Mouse (Mus musculus) G1E (cell line): Measurements from ENCODE around the gene Nudc. TPM values are rescaled to one million over a fixed set of nuclear protein-coding genes. Genes with fewer than 3 reads are reported as not detected.
"Not testable (repeated sequence)": the region's sequence is repeated elsewhere in the genome, so short reads cannot be mapped to it uniquely, and the experiment has no call there.

ENCODE experiments used
- ATAC-seq: 2 replicates; pipeline ENCODE4 v1.8.0; 2016; ENCODE audit warnings: mild to moderate bottlenecking; ENCODE audit not compliant: insufficient number of reproducible peaks, poor library complexity, low FRiP score, severe bottlenecking; ENCODE audit errors: extremely low read depth
- DNase-seq: peaks from one replicate; pipeline ENCODE4 v3.0.0; 2012; ENCODE audit warnings: low spot score
- H3K27me3 ChIP-seq: 2 replicates; pipeline ENCODE4 v1.6.1; 2012; ENCODE audit warnings: mild to moderate bottlenecking, low read length, inconsistent platforms; ENCODE audit not compliant: insufficient read depth
- H3K36me3 ChIP-seq: replicated peaks from 2 replicates; pipeline ENCODE3; 2012; ENCODE audit warnings: mild to moderate bottlenecking, inconsistent platforms
- H3K4me1 ChIP-seq: 2 replicates; pipeline ENCODE4 v1.6.1; 2012; ENCODE audit warnings: low read depth, low read length, inconsistent platforms, mixed read lengths; ENCODE audit not compliant: insufficient read depth
- H3K4me3 ChIP-seq: 2 replicates; pipeline ENCODE4 v1.5.1; 2012; ENCODE audit warnings: low read depth, mild to moderate bottlenecking, inconsistent platforms, low read length, moderate library complexity, mixed read lengths
- H3K9me3 ChIP-seq: replicated peaks from 2 replicates; pipeline ENCODE4 v1.6.1; 2012; ENCODE audit warnings: inconsistent platforms
- CTCF ChIP-seq: IDR thresholded peaks from 2 replicates; pipeline ENCODE4 v1.5.1; 2012; ENCODE audit warnings: low read depth, low read length, inconsistent platforms, mixed read lengths
- GATA1 ChIP-seq: IDR thresholded peaks from 2 replicates; pipeline ENCODE4 v1.6.1; 2012; ENCODE audit warnings: borderline replicate concordance, low read length, inconsistent platforms, mixed read lengths
- GATA2 ChIP-seq: IDR thresholded peaks from 2 replicates; pipeline ENCODE4 v1.6.1; 2012; ENCODE audit warnings: low read depth, low read length, inconsistent platforms, borderline replicate concordance
- POLR2AphosphoS5 ChIP-seq: IDR thresholded peaks from 2 replicates; pipeline ENCODE4 v1.6.1; 2012; ENCODE audit warnings: low read depth, low read length, inconsistent platforms; ENCODE audit not compliant: insufficient replicate concordance
- TAL1 ChIP-seq: conservative IDR thresholded peaks from 2 replicates; pipeline ENCODE4 v1.6.1; 2012; ENCODE audit warnings: low read depth, low read length, inconsistent platforms, mixed read lengths
- polyA plus RNA-seq: library from polyadenylated mRNA; stranded (reverse); fragments of >175 nt; gene quantifications from 2 replicates; pipeline ENCODE4 v1.2.3, GENCODE M21; 2012
- total RNA-seq, 2 experiments: library from RNA; stranded (forward) in 1 of 2; stranded (reverse) in 1 of 2; fragments of 200-1000 nt in 1 of 2; fragments of >200 nt in 1 of 2; fragmentation: Nextera tagmentation in 1 of 2; gene quantifications; 2 replicates each; pipeline ENCODE4 v1.2.3; 2014 to 2017

The Nudc gene
- total and polyA plus RNA-seq, 3 experiments: 150 to 629 (median 220) TPM

DNA sequence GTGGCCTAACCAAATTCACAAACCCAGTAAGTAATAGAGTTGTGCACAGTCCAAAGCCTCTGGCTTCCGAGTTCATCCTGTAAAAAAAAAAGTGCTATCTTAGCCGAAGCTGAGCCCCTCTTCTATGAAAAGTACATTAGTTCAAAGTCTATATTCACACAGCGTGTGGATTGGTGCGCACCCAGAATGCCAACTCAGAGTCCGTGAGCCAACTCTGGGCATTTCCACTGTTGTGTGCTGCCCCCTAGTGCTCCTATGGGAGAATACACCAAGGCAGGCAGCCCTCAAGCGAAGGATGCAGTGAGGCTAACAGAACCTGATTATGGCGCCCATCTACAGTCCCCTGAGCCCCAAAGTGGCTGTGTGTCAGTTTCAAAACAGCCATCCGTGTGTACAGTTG lies 32.8 kb downstream of the Nudc start:
- ATAC-seq (no peak), DNase-seq (peak; percentile 33)
- Histone ChIP-seq H3K4me3 (no peak overlapping the region), H3K27me3 (peaks cover 14% of the 10 kb centered on the region), H3K4me1 (no peaks in the 10 kb centered on the region), H3K36me3 (no peaks in the 10 kb centered on the region), H3K9me3 (no peaks in the 10 kb centered on the region)
- TF ChIP-seq CTCF (peak; percentile 87), GATA1 (no peak)

DNA sequence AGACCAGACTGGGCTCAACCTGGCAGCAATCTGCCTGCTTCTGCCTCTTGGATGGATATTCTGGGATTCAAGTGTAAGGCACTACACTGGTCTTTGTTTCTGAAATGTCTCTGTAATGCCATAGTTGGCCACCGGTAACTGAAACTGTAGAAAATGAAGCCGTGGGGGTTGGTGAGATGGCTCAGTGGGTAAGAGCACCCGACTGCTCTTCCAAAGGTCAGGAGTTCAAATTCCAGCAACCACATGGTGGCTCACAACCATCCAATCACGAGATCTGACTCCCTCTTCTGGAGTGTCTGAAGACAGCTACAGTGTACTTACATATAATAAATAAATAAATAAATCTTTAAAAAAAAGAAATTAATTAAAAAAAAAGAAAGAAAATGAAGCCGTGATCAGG lies 33.3 kb downstream of the Nudc start:
- not testable (repeated sequence) for DNase-seq, ATAC-seq
- peaks cover 17% of the 10 kb centered on the region for H3K27me3 ChIP-seq

DNA sequence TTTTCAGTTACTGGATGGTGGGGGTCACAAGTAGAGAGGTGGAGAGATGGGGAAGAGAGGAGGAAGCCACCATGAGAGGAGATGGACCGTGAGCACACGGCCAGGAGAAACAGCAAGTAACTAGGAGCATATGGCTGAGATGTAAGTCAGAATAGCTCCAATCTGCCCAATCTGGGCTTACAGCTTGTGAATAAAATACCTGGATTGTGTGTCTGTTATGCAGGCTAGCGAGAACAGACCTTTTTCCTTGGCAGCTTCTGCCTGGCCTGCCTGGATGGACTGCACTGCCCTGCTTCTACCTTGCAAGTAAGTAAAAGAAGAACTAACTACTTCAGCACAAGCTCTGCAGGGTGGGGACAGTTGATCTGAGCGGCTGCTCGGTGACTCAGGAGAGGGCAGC lies 34.7 kb downstream of the Nudc start:
- H3K4me1 ChIP-seq: no peaks in the 10 kb centered on the region; the same call in 1 of the 2 replicates
- no peak for ATAC-seq
- no peak overlapping the region for H3K4me3 ChIP-seq

More for the DNA sequence above, 33.3 kb downstream of the Nudc start:
- not testable (repeated sequence) for H3K9me3 ChIP-seq, H3K4me1 ChIP-seq, H3K36me3 ChIP-seq, H3K4me3 ChIP-seq

DNA sequence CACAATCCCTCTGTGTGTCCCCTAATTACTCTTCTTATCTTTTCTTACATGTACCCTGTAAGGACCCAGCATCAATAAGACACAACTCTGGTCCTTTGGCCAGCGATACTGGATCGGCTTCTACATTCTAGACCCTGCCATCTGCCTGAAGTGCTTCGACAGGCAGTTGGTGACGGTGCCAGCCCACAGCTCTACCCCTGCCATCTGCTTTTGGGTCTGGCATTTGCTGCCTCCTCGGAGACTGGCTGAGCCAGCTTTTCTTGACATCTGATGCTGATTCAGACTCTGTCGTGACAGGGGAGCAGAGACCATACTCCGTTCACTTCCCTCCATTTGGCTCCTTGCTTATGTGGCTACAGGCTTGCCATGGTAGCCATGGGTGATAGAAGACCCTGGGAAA lies 36.8 kb downstream of the Nudc start:
- no peak for ATAC-seq

More for the DNA sequence above, 34.7 kb downstream of the Nudc start:
- Histone ChIP-seq H3K9me3 (no peaks in the 10 kb centered on the region), H3K27me3 (peaks cover 27% of the 10 kb centered on the region), H3K36me3 (no peaks in the 10 kb centered on the region)
- DNase-seq: no peak
- TF ChIP-seq TAL1: no peak
- no peak for TF ChIP-seq GATA2
- no peak for TF ChIP-seq GATA1
- no peak for TF ChIP-seq POLR2AphosphoS5
- no peak for TF ChIP-seq CTCF

DNA sequence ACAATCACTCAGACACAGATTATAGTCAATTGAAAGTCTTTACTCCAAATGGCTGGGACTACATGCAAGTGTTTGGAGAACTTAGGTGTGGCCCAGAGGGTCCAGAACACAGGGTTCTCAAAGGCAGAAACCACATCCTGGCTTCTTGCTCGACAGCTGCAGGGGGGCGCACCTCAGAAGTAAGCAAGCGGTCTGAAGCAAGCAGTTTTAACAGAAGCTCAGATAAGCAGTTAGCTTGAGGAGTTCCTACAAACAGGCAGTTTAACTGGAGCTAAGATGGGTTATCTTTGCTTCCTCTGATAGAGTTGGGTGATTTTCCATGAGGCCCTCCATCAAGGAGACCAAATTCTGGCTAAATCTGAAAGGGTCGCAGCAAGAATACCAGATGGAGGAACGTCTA lies 39.2 kb downstream of the Nudc start:
- no peak for ATAC-seq
- TF ChIP-seq GATA2: no peak
- no peak for TF ChIP-seq CTCF
- no peak for TF ChIP-seq TAL1
- no peak for TF ChIP-seq GATA1
- no peak for TF ChIP-seq POLR2AphosphoS5
- Histone ChIP-seq H3K4me3 (no peak overlapping the region), H3K36me3 (no peaks in the 10 kb centered on the region), H3K27me3 (peaks cover 54% of the 10 kb centered on the region), H3K9me3 (no peaks in the 10 kb centered on the region), H3K4me1 (peaks cover 5% of the 10 kb centered on the region)
- no peak for DNase-seq

More for the DNA sequence above, 36.8 kb downstream of the Nudc start:
- Histone ChIP-seq H3K27me3 (peaks cover 42% of the 10 kb centered on the region), H3K36me3 (no peaks in the 10 kb centered on the region), H3K9me3 (no peaks in the 10 kb centered on the region), H3K4me1 (no peaks in the 10 kb centered on the region; the same call in 1 of the 2 replicates), H3K4me3 (no peak overlapping the region)
- DNase-seq: no peak
- TF ChIP-seq GATA2: no peak
- no peak for TF ChIP-seq GATA1
- no peak for TF ChIP-seq POLR2AphosphoS5
- no peak for TF ChIP-seq CTCF
- no peak for TF ChIP-seq TAL1

DNA sequence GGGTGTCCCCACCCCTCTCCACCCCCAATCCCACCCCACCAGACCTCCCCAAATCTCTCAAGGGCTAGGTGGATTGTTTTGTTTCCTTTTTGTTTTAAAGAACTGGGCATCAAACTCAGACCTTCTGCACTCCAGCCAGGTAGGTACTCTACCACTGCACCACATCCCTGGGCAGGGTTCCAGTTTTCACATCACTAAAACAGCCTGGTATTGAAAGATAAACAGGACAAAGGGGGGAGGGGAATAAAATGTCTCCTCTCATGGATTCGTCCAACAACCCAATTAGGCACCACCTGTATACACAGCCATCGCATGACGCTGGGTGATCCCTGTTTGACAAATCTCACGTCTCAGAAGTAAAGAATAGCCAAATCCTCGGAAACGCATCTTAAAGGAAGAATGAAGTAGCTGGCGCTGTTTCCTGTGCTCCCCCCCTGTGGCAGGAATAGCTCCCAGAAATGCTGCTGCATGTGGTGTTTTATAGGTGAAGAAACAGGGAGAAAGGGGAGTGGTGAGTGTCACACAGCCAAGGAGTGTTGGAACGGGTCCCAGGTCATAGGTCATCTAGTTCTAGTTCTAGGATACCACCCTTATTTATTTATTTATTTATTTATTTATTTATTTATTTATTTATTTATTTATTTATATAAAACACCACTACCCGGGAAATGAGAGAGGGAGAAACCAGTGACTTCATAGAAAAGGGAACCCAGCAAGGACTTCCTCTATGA lies 40.9 kb downstream of the Nudc start:
- DNase-seq: no peak
- Histone ChIP-seq H3K4me3 (no peak overlapping the region), H3K4me1 (peaks cover 9% of the 10 kb centered on the region), H3K36me3 (no peaks in the 10 kb centered on the region), H3K27me3 (peaks cover 62% of the 10 kb centered on the region), H3K9me3 (no peaks in the 10 kb centered on the region)
- no peak for ATAC-seq
- no peak for TF ChIP-seq GATA2
- no peak for TF ChIP-seq CTCF
- TF ChIP-seq GATA1: no peak
- no peak for TF ChIP-seq POLR2AphosphoS5
- no peak for TF ChIP-seq TAL1

DNA sequence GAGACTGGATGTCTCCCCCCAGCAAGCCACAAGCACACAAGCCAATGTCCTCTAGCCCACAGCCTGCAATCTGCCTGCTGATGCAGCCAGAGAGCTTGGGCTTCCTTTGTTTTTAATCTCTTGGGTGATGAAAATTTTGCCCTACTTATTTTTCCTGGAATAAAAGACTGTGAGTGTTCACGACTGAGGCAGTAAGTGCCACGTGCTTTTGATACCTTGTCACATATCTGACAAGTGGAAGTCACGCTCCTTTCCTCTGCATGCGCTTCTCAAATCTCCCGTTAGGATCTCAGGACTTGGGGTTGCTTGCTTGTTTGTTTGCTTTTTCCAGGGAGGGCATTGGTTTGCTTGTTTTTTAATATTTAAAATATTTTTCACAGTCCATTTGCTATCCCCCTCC lies 41.5 kb downstream of the Nudc start:
- H3K9me3 ChIP-seq: no peaks in the 10 kb centered on the region
- TF ChIP-seq GATA1: no peak
- DNase-seq (no peak), ATAC-seq (no peak)
- H3K27me3 ChIP-seq: peaks cover 66% of the 10 kb centered on the region
- H3K4me3 ChIP-seq: no peak overlapping the region
- peaks cover 9% of the 10 kb centered on the region for H3K4me1 ChIP-seq
- no peaks in the 10 kb centered on the region for H3K36me3 ChIP-seq
